Mouse (Mus musculus) ES-E14 (cell line): ENCODE data around the gene Ppp2r5a.

Experiments used
- HCFC1 ChIP-seq: IDR thresholded peaks from 2 replicates; pipeline ENCODE4 v1.6.1; 2012; ENCODE audit warnings: low read length, inconsistent platforms, borderline replicate concordance; ENCODE audit not compliant: insufficient read depth
- ZNF384 ChIP-seq: IDR thresholded peaks from 2 replicates; pipeline ENCODE4 v1.6.1; 2012; ENCODE audit warnings: low read depth, low read length, inconsistent platforms

DNA sequence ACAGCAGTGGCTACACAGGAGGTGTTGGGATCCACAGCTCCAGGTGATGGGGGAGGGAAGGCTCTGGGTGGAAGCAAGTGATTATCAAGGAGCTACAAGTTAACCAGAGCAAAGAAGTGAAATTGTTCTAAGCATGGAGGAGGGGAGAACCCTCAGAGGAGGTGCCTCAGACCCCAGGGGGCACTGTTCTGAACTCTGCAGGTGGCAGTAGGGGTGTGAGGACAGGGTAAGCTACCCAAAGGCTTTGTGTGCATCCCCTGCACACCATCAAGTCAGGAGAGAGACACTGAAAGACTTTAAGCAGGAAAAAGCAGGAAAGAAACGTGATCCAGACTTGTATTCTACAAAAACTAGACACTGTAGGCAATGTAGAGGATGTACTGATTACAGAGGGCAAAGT lies 1.2 kb upstream of the Ppp2r5a start:
- no peak for TF ChIP-seq ZNF384
- no peak for TF ChIP-seq HCFC1
